Mouse (Mus musculus) neural tube, embryonic 12.5 days (tissue): ENCODE measurements around the gene Supt4a. TPM values are rescaled to one million over a fixed set of nuclear protein-coding genes. Genes with fewer than 3 reads are reported as not detected.

ENCODE experiments used
- ATAC-seq: fragments of 200-750 bp; cut with Nextera tagmentation; 2 replicates; pipeline ENCODE4 v1.8.0; 2017; ENCODE audit warnings: low read depth, mild to moderate bottlenecking, moderate TSS enrichment, moderate library complexity; ENCODE audit not compliant: low FRiP score
- H3K27ac ChIP-seq: fragments of 300-500 bp; sonication (generic); 2 replicates; pipeline ENCODE4 v1.5.1; 2016
- H3K27me3 ChIP-seq: fragments of 300-500 bp; sonication (generic); replicated peaks from 2 replicates; pipeline ENCODE4 v1.6.1; 2016; ENCODE audit warnings: mild to moderate bottlenecking
- H3K36me3 ChIP-seq: fragments of 300-500 bp; sonication (generic); 2 replicates; pipeline ENCODE4 v1.6.1; 2016; ENCODE audit warnings: mild to moderate bottlenecking
- H3K4me1 ChIP-seq: fragments of 300-500 bp; sonication (generic); 2 replicates; pipeline ENCODE4 v1.6.1; 2016
- H3K4me2 ChIP-seq: fragments of 300-500 bp; sonication (generic); replicated peaks from 2 replicates; pipeline ENCODE4 v1.6.1; 2016; ENCODE audit warnings: mild to moderate bottlenecking
- H3K4me3 ChIP-seq: fragments of 300-500 bp; sonication (generic); 2 replicates; pipeline ENCODE4 v1.5.1; 2016
- H3K9ac ChIP-seq: fragments of 300-500 bp; sonication (generic); 2 replicates; pipeline ENCODE4 v1.6.1; 2016; ENCODE audit warnings: mild to moderate bottlenecking
- H3K9me3 ChIP-seq: fragments of 300-500 bp; sonication (generic); 2 replicates; pipeline ENCODE4 v1.6.1; 2016; ENCODE audit warnings: mild to moderate bottlenecking
- WGBS: fragments of 180-500 bp; shearing (Covaris S2); methylation state at CpG from one replicate; pipeline ENCODE4 v1.1.7; 2016; 5-methylcytosine and 5-hydroxymethylcytosine counted together
- polyA plus RNA-seq: library from polyadenylated mRNA; unstranded; fragments of >200 nt; fragmentation: Nextera tagmentation; extraction: Ambion mirVana; gene quantifications from 2 replicates; pipeline ENCODE4 v1.2.1, GENCODE M21; 2016

Supt4a gene
- polyA plus RNA-seq, 1 experiment from 2014 or later = 149 TPM

GRCm38 (mm10) chr11:87708979-87709378 is 28.4 kb upstream of the Supt4a start:
- H3K4me1 ChIP-seq = peaks cover 10% of the 10 kb centered on the region

GRCm38 (mm10) chr11:87709513-87710261 is 27.7 kb upstream of the Supt4a start:
- no peaks in the 10 kb centered on the region for H3K36me3 ChIP-seq
- no peak for ATAC-seq
- peaks cover 10% of the 10 kb centered on the region for H3K4me1 ChIP-seq
- H3K9ac ChIP-seq = 0 out of 2 replicates have a peak overlapping the region, but pooled peaks have one; percentile 5
- peak overlapping the region; percentile 58 for H3K4me2 ChIP-seq
- H3K27ac ChIP-seq = no peak overlapping the region
- no peak overlapping the region for H3K4me3 ChIP-seq
- WGBS = 5% methylated on average over 21 of the region's 21 CpGs
- 0 out of 2 replicates have a peak, but pooled peaks cover 7% of the 10 kb centered on the region for H3K27me3 ChIP-seq
- H3K9me3 ChIP-seq = no peaks in the 10 kb centered on the region

More at GRCm38 (mm10) chr11:87708979-87709378, 28.4 kb upstream of the Supt4a start:
- H3K4me3 ChIP-seq = no peak overlapping the region
- H3K27me3 ChIP-seq = 0 out of 2 replicates have a peak, but pooled peaks cover 7% of the 10 kb centered on the region
- 77% methylated on average over 5 of the region's 5 CpGs for WGBS
- H3K9ac ChIP-seq = no peak overlapping the region
- H3K9me3 ChIP-seq = no peaks in the 10 kb centered on the region
- no peak for ATAC-seq
- H3K27ac ChIP-seq = no peak overlapping the region
- no peaks in the 10 kb centered on the region for H3K36me3 ChIP-seq
- H3K4me2 ChIP-seq = no peak overlapping the region

- H3K9ac ChIP-seq = 0 out of 2 replicates have a peak overlapping the region, but pooled peaks have one; percentile 5
- WGBS = 54% methylated on average over 7 of the region's 7 CpGs
These were observed 27.1 kb upstream of the Supt4a start for GRCm38 (mm10) chr11:87710262-87710615.

GRCm38 (mm10) chr11:87712188-87712587 is 25.2 kb upstream of the Supt4a start:
- no peak overlapping the region for H3K4me3 ChIP-seq
- H3K4me2 ChIP-seq = no peak overlapping the region
- no peaks in the 10 kb centered on the region for H3K36me3 ChIP-seq
- H3K9me3 ChIP-seq = no peaks in the 10 kb centered on the region
- ATAC-seq = no peak
- no peak overlapping the region for H3K27ac ChIP-seq
- H3K27me3 ChIP-seq = 0 out of 2 replicates have a peak, but pooled peaks cover 7% of the 10 kb centered on the region
- peaks cover 10% of the 10 kb centered on the region for H3K4me1 ChIP-seq
- WGBS = 83% methylated on average over 4 of the region's 4 CpGs
- H3K9ac ChIP-seq = no peak overlapping the region

More at GRCm38 (mm10) chr11:87710262-87710615, 27.1 kb upstream of the Supt4a start:
- Histone ChIP-seq H3K27me3 (0 out of 2 replicates have a peak, but pooled peaks cover 7% of the 10 kb centered on the region), H3K4me2 (peak overlapping the region; percentile 58), H3K4me3 (no peak overlapping the region), H3K9me3 (no peaks in the 10 kb centered on the region), H3K27ac (no peak overlapping the region), H3K36me3 (no peaks in the 10 kb centered on the region), H3K4me1 (peaks cover 10% of the 10 kb centered on the region)
- ATAC-seq = no peak

- H3K9ac ChIP-seq = no peak overlapping the region
- 0 out of 2 replicates have a peak, but pooled peaks cover 3% of the 10 kb centered on the region for H3K27me3 ChIP-seq
- H3K36me3 ChIP-seq = no peaks in the 10 kb centered on the region
- no peaks in the 10 kb centered on the region for H3K4me1 ChIP-seq
- ATAC-seq = no peak
- H3K4me2 ChIP-seq = no peak overlapping the region
- H3K4me3 ChIP-seq = no peak overlapping the region
- WGBS = 85% methylated on average over 4 of the region's 4 CpGs
- no peak overlapping the region for H3K27ac ChIP-seq
- no peaks in the 10 kb centered on the region for H3K9me3 ChIP-seq
These were observed 21.4 kb upstream of the Supt4a start for GRCm38 (mm10) chr11:87715999-87716398.

GRCm38 (mm10) chr11:87719526-87719925 is 17.8 kb upstream of the Supt4a start:
- WGBS = 81% methylated on average over 7 of the region's 7 CpGs
- no peak overlapping the region for H3K9ac ChIP-seq
- no peaks in the 10 kb centered on the region for H3K9me3 ChIP-seq
- ATAC-seq = no peak
- H3K4me1 ChIP-seq = no peaks in the 10 kb centered on the region
- no peak overlapping the region for H3K4me2 ChIP-seq
- no peaks in the 10 kb centered on the region for H3K27me3 ChIP-seq
- H3K36me3 ChIP-seq = no peaks in the 10 kb centered on the region
- no peak overlapping the region for H3K27ac ChIP-seq
- H3K4me3 ChIP-seq = no peak overlapping the region

- Histone ChIP-seq H3K9me3 (no peaks in the 10 kb centered on the region), H3K27ac (no peak overlapping the region), H3K9ac (no peak overlapping the region), H3K4me3 (no peak overlapping the region), H3K27me3 (no peaks in the 10 kb centered on the region), H3K4me1 (no peaks in the 10 kb centered on the region), H3K4me2 (no peak overlapping the region), H3K36me3 (no peaks in the 10 kb centered on the region)
- WGBS = 61% methylated on average over 9 of the region's 9 CpGs
- no peak for ATAC-seq
These were observed 17.0 kb upstream of the Supt4a start for GRCm38 (mm10) chr11:87720324-87720723.

GRCm38 (mm10) chr11:87720839-87721238 is 16.5 kb upstream of the Supt4a start:
- WGBS = 76% methylated on average over 9 of the region's 9 CpGs
- Histone ChIP-seq H3K4me2 (no peak overlapping the region), H3K4me3 (no peak overlapping the region), H3K4me1 (0 out of 2 replicates have a peak, but pooled peaks cover 3% of the 10 kb centered on the region), H3K9me3 (no peaks in the 10 kb centered on the region), H3K27ac (no peak overlapping the region), H3K36me3 (no peaks in the 10 kb centered on the region), H3K9ac (no peak overlapping the region), H3K27me3 (no peaks in the 10 kb centered on the region)
- ATAC-seq = no peak

- H3K9ac ChIP-seq = no peak overlapping the region
- WGBS = 85% methylated on average over 3 of the region's 3 CpGs
- H3K4me3 ChIP-seq = no peak overlapping the region
- H3K27me3 ChIP-seq = no peaks in the 10 kb centered on the region
- H3K27ac ChIP-seq = no peak overlapping the region
- H3K4me2 ChIP-seq = no peak overlapping the region
- no peaks in the 10 kb centered on the region for H3K9me3 ChIP-seq
- no peak for ATAC-seq
- H3K4me1 ChIP-seq = 0 out of 2 replicates have a peak, but pooled peaks cover 12% of the 10 kb centered on the region
- no peaks in the 10 kb centered on the region for H3K36me3 ChIP-seq
These were observed 15.2 kb upstream of the Supt4a start for GRCm38 (mm10) chr11:87722168-87722567.

GRCm38 (mm10) chr11:87722891-87723290 is 14.5 kb upstream of the Supt4a start:
- no peak overlapping the region for H3K27ac ChIP-seq
- no peaks in the 10 kb centered on the region for H3K9me3 ChIP-seq
- 0 out of 2 replicates have a peak, but pooled peaks cover 12% of the 10 kb centered on the region for H3K4me1 ChIP-seq
- no peaks in the 10 kb centered on the region for H3K27me3 ChIP-seq
- no peaks in the 10 kb centered on the region for H3K36me3 ChIP-seq
- ATAC-seq = no peak
- no peak overlapping the region for H3K4me3 ChIP-seq
- H3K9ac ChIP-seq = no peak overlapping the region
- H3K4me2 ChIP-seq = no peak overlapping the region
- 87% methylated on average over 4 of the region's 4 CpGs for WGBS

GRCm38 (mm10) chr11:87725515-87725914 is 11.8 kb upstream of the Supt4a start:
- Histone ChIP-seq H3K36me3 (no peaks in the 10 kb centered on the region), H3K27ac (peak overlapping the region; percentile 32; the same call in 1 of the 2 replicates), H3K9ac (no peak overlapping the region), H3K4me2 (no peak overlapping the region), H3K9me3 (no peaks in the 10 kb centered on the region), H3K4me3 (no peak overlapping the region), H3K4me1 (0 out of 2 replicates have a peak, but pooled peaks cover 12% of the 10 kb centered on the region), H3K27me3 (no peaks in the 10 kb centered on the region)
- no peak for ATAC-seq

GRCm38 (mm10) chr11:87725964-87726562 is 11.3 kb upstream of the Supt4a start:
- Histone ChIP-seq H3K4me2 (no peak overlapping the region), H3K4me1 (0 out of 2 replicates have a peak, but pooled peaks cover 12% of the 10 kb centered on the region), H3K9ac (no peak overlapping the region), H3K27me3 (no peaks in the 10 kb centered on the region), H3K36me3 (no peaks in the 10 kb centered on the region), H3K4me3 (no peak overlapping the region), H3K27ac (peak overlapping the region; percentile 32; the same call in 1 of the 2 replicates), H3K9me3 (no peaks in the 10 kb centered on the region)
- 24% methylated on average over 6 of the region's 6 CpGs for WGBS
- ATAC-seq = no peak
